Mouse (Mus musculus) frontal cortex, postnatal 14 days (tissue): ENCODE results near the gene Crtac1.

Experiments used
- DNase-seq, 2 experiments: peaks; one replicate each; pipeline ENCODE4 v3.0.0; 2022; ENCODE audit warnings: low spot score in 2 of 2

Crtac1 gene

GRCm38 (mm10) chr19:42284178-42284577 is 147.4 kb downstream of the Crtac1 start:
- no peak for DNase-seq

- no peak for DNase-seq
Observed at GRCm38 (mm10) chr19:42279611-42280010, 152.0 kb downstream of the Crtac1 start.

GRCm38 (mm10) chr19:42278461-42278860 is 153.1 kb downstream of the Crtac1 start:
- no peak for DNase-seq

- no peak for DNase-seq
Observed at GRCm38 (mm10) chr19:42277288-42277687, 154.3 kb downstream of the Crtac1 start.

- DNase-seq, result peak; percentile 83 to 96
Observed at GRCm38 (mm10) chr19:42272003-42272963, 159.3 kb downstream of the Crtac1 start.

GRCm38 (mm10) chr19:42271182-42271581 is 160.4 kb downstream of the Crtac1 start:
- DNase-seq, result no peak

GRCm38 (mm10) chr19:42270119-42270518 is 161.5 kb downstream of the Crtac1 start:
- DNase-seq, result no peak

GRCm38 (mm10) chr19:42268337-42268736 is 163.2 kb downstream of the Crtac1 start:
- DNase-seq, result no peak

GRCm38 (mm10) chr19:42263524-42263923 is 168.1 kb downstream of the Crtac1 start:
- no peak for DNase-seq

- no peak for DNase-seq
Observed at GRCm38 (mm10) chr19:42260486-42260885, 171.1 kb downstream of the Crtac1 start.

GRCm38 (mm10) chr19:42258596-42258995 is 173.0 kb downstream of the Crtac1 start:
- DNase-seq, result no peak

GRCm38 (mm10) chr19:42258031-42258430 is 173.6 kb downstream of the Crtac1 start:
- DNase-seq, result no peak

GRCm38 (mm10) chr19:42257241-42257635 is 174.3 kb downstream of the Crtac1 start:
- DNase-seq, result no peak

GRCm38 (mm10) chr19:42256611-42257240 is 174.9 kb downstream of the Crtac1 start:
- peak in 1 of 2 experiments; percentile 40 for DNase-seq

- peak in 1 of 2 experiments; percentile 54 for DNase-seq
Observed at GRCm38 (mm10) chr19:42255784-42256610, 175.6 kb downstream of the Crtac1 start.

- peak in 1 of 2 experiments; percentile 50 for DNase-seq
Observed at GRCm38 (mm10) chr19:42255438-42255783, 176.2 kb downstream of the Crtac1 start.

GRCm38 (mm10) chr19:42249976-42250914 is 181.3 kb downstream of the Crtac1 start:
- DNase-seq, result no peak

- no peak for DNase-seq
Observed at GRCm38 (mm10) chr19:42247519-42247918, 184.1 kb downstream of the Crtac1 start, which contains the start of gene Golga7b. Gene Golga7b, plus strand, starts transcription at chr19:42247574.

GRCm38 (mm10) chr19:42246626-42247025 is 185.0 kb downstream of the Crtac1 start:
- no peak for DNase-seq

GRCm38 (mm10) chr19:42243401-42243800 is 188.2 kb downstream of the Crtac1 start:
- no peak for DNase-seq

- DNase-seq, result no peak
Observed at GRCm38 (mm10) chr19:42240881-42241280, 190.7 kb downstream of the Crtac1 start.
